Mouse (Mus musculus): ENCODE results near the gene Olfr574. TPM values are rescaled to one million over a fixed set of nuclear protein-coding genes. Genes with fewer than 3 reads are reported as not detected.

Gene Olfr574
- not detected in 2 replicates for polyA plus RNA-seq (2015; fragmentation: Nextera tagmentation; extraction: Ambion mirVana)

DNA sequence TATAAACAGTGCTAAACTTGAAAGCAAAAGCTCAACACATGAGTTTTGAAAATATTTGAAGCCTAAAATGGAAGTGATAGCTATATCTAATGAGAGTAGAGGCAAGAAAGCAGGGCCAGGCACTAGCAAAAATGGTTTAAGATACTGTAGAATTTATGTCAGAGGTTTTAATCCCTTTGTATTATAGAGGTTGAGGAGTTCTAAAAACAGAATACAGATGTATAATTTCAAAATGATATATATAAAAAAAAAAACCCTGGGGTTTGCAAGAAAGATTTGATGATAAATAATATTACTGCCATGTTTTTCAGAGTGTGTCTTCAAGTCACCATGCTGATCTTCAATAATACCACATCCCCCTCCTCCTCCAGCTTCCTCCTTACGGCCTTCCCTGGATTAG is at the start of gene Olfr574:
TSS of gene Olfr574 (plus strand) at position 301 of the 400 bp plus-strand sequence.
- Histone ChIP-seq H3K36me3 (no peaks in the 10 kb centered on the region), H3K4me3 (no peak within 1 kb of the TSS), H3K27ac (replicated peaks) (no peak within 1 kb of the TSS), H3K27me3 (replicated peaks) (no peaks in the 10 kb centered on the region), H3K4me1 (no peaks in the 10 kb centered on the region), H3K4me2 (no peak within 1 kb of the TSS), H3K9ac (no peak within 1 kb of the TSS), H3K9me3 (no peaks in the 10 kb centered on the region)
- WGBS: 93% methylated on average over 1 of the region's 1 CpGs
- no peak for ATAC-seq (ENCODE audit: extremely low read depth, insufficient number of reproducible peaks, low FRiP score, low TSS enrichment)

DNA sequence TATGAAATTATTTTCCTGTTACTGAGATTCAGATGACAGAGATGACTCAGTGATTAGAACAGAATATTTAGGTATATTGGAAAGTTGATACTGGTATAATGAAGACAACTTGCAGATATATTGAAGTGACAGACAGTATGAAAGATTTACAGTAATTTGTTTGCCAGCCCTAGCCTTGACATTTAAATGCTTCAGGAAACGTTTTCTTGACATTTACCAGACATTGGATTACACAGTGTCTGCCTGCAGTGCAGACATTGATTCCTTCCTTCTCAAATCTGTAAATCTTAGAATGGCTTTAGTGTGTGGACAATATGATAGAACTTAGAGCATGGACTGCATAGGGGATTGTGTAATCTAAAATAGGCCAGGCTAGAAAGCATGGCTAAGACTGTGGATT is 33.0 kb upstream of the Olfr574 start:
- no peak overlapping the region for H3K4me2 ChIP-seq
- H3K27ac ChIP-seq (replicated peaks): no peak overlapping the region
- H3K4me3 ChIP-seq: no peak overlapping the region
- no peak overlapping the region for H3K9ac ChIP-seq
- no peak for ATAC-seq (ENCODE audit: extremely low read depth, insufficient number of reproducible peaks, low FRiP score, low TSS enrichment)
- WGBS: 20% methylated on average over 1 of the region's 1 CpGs
- H3K9me3 ChIP-seq: no peaks in the 10 kb centered on the region
- H3K4me1 ChIP-seq: peaks cover 12% of the 10 kb centered on the region
- no peaks in the 10 kb centered on the region for H3K36me3 ChIP-seq
- no peaks in the 10 kb centered on the region for H3K27me3 ChIP-seq (replicated peaks)

DNA sequence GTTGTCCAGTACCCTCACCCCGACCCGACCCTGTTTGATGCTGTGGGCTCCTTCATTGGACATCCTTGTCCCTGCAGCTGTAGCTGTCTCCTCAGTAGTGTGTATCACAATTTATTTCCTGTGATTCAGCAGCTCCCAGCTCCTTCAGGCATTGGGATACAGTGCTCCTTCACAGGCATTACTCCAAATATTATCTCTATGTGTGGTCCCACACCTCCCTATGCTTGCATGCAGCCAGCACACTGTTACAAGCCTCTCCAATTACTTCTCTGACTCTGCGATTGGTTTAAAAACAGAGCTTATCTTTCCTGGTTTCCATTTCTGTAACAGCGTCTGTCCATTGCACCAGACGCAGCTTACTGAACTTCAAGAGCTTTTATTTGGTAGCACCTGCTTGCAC is 31.9 kb upstream of the Olfr574 start:
- Histone ChIP-seq H3K36me3 (no peaks in the 10 kb centered on the region), H3K4me3 (no peak overlapping the region), H3K9me3 (no peaks in the 10 kb centered on the region), H3K4me2 (no peak overlapping the region; the same call in 1 of the 2 replicates), H3K27ac (replicated peaks) (no peak overlapping the region), H3K9ac (no peak overlapping the region), H3K4me1 (peaks cover 12% of the 10 kb centered on the region), H3K27me3 (replicated peaks) (no peaks in the 10 kb centered on the region)
- ATAC-seq (ENCODE audit: extremely low read depth, insufficient number of reproducible peaks, low FRiP score, low TSS enrichment): peak; percentile 37; the same call in 1 of the 2 replicates
- WGBS: 35% methylated on average over 5 of the region's 5 CpGs

DNA sequence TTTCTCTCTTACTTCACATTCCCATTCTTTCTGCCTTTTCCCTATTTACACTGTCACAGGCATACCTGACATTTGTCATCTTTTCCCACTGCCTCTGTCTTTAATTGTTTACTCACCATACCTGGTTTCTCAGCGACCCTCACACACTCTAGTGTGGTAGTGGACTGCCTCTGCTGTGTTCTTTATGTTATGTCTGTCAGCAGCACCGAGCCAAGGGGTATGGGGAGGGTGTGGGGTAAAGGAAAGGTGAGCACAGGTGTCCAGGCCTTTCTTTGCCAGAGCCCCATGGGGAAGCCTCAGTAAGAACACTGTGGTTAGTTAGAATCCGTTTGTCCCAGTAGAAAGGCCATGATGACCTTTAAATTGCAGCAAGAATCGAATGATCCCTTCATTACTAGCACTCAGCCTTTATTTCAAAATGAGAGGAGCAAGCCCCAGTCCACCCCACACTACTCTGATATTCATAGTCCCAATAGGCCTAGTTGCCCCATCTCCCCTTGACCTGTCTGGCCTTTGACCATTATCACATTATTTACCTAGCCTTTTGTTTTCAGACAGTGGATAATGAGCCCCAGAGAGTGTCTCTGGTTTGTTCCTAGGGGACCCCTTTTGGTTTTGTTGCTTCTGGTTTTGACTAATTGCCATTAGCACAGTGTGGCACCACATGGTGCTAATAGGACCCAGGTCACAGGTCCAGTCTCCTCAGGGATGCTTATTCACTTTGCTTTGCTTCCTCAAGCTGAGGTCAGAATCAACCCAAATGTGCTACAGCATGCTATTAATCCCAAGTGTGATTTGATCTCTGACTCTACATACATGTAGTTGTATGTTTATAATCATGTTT is 31.0 kb upstream of the Olfr574 start, which contains the start of gene Olfr571:
TSS of gene Olfr571 (minus strand) at position 505 of the 844 bp plus-strand sequence.
- H3K27me3 ChIP-seq (replicated peaks): no peaks in the 10 kb centered on the region
- H3K27ac ChIP-seq (replicated peaks): no peak within 1 kb of the TSS
- no peaks in the 10 kb centered on the region for H3K36me3 ChIP-seq
- H3K4me3 ChIP-seq: no peak within 1 kb of the TSS
- no peak within 1 kb of the TSS; the same call in 1 of the 2 replicates for H3K4me2 ChIP-seq
- no peaks in the 10 kb centered on the region for H3K9me3 ChIP-seq
- peaks cover 12% of the 10 kb centered on the region for H3K4me1 ChIP-seq
- 65% methylated on average over 4 of the region's 4 CpGs for WGBS
- H3K9ac ChIP-seq: no peak within 1 kb of the TSS
- ATAC-seq (ENCODE audit: extremely low read depth, insufficient number of reproducible peaks, low FRiP score, low TSS enrichment): no peak

DNA sequence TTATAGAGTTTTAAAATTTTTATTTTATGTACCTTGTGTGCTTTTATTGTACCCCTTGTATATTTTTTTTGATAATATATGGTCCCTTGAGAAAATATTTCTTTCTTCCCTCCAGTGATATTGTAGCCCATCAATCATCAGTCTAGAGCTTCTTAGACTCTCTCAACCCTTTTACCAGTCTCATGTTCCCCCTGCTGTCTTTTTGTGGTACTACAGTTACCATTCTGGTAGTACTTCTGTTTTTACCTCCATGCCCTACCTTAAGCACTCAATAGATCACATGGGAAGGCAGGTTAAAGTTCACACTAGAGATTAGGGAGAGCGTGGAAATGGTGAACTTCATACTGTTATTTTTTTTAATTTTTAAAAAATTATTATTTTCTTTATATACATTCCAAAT is 28.6 kb upstream of the Olfr574 start:
- WGBS: 6% methylated on average over 1 of the region's 1 CpGs
- Histone ChIP-seq H3K4me3 (no peak overlapping the region), H3K4me1 (peaks cover 12% of the 10 kb centered on the region), H3K4me2 (no peak overlapping the region), H3K9ac (no peak overlapping the region), H3K27ac (replicated peaks) (no peak overlapping the region), H3K9me3 (no peaks in the 10 kb centered on the region), H3K36me3 (no peaks in the 10 kb centered on the region), H3K27me3 (replicated peaks) (no peaks in the 10 kb centered on the region)
- 0 out of 2 replicates have a peak, but pooled peaks have one; percentile 19 for ATAC-seq (ENCODE audit: extremely low read depth, insufficient number of reproducible peaks, low FRiP score, low TSS enrichment)

DNA sequence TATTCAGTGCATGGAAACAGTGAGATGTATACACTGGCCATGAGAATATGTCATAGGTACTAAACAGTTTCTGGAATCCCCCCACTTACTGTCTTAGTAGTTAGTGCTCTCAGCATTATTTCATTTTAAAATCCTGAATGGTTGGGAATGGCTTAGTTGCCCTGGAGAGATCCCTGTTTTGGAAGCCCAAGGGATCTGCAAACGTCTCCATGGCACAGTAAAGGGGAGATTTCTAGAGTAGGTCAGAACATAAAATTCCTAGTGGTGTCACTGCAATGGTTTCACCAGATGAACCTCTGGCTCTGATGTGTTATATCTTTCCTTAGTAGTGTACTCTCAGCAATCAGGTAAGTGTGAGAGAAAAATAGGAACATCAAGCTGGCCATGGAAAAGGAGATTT is 24.2 kb upstream of the Olfr574 start, which contains the start of gene Olfr572:
TSS of gene Olfr572 (plus strand) at position 301 of the 400 bp plus-strand sequence.
- no peak within 1 kb of the TSS for H3K4me2 ChIP-seq
- no peak within 1 kb of the TSS for H3K4me3 ChIP-seq
- H3K27ac ChIP-seq (replicated peaks): no peak within 1 kb of the TSS
- H3K9ac ChIP-seq: no peak within 1 kb of the TSS
- no peaks in the 10 kb centered on the region for H3K36me3 ChIP-seq
- no peaks in the 10 kb centered on the region for H3K27me3 ChIP-seq (replicated peaks)
- 45% methylated on average over 1 of the region's 1 CpGs for WGBS
- no peak for ATAC-seq (ENCODE audit: extremely low read depth, insufficient number of reproducible peaks, low FRiP score, low TSS enrichment)
- H3K9me3 ChIP-seq: no peaks in the 10 kb centered on the region
- no peaks in the 10 kb centered on the region for H3K4me1 ChIP-seq

DNA sequence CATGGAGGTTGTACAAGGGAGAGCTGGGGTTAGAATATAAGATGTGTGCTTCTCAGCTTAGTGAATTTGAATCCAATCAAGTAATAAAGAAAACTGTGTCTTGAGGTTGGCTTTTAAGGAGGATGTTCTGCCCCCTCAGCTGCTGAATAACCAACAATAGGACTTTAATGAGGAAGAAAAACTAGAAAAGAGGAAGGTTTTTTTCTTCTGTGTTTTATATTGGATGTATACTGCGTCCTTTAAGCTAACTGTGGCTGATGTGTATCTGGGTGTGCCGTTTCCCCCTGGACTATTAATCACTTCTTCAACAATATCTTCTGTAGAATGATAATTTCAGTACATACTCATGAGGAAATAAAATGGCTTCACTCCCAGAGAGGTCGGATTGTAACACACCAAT is 21.2 kb upstream of the Olfr574 start:
- no peak overlapping the region for H3K4me3 ChIP-seq
- H3K4me1 ChIP-seq: no peaks in the 10 kb centered on the region
- no peaks in the 10 kb centered on the region for H3K27me3 ChIP-seq (replicated peaks)
- H3K4me2 ChIP-seq: no peak overlapping the region
- H3K9me3 ChIP-seq: no peaks in the 10 kb centered on the region
- ATAC-seq (ENCODE audit: extremely low read depth, insufficient number of reproducible peaks, low FRiP score, low TSS enrichment): no peak
- H3K27ac ChIP-seq (replicated peaks): no peak overlapping the region
- H3K36me3 ChIP-seq: no peaks in the 10 kb centered on the region
- WGBS: 59% methylated on average over 3 of the region's 3 CpGs
- H3K9ac ChIP-seq: no peak overlapping the region

DNA sequence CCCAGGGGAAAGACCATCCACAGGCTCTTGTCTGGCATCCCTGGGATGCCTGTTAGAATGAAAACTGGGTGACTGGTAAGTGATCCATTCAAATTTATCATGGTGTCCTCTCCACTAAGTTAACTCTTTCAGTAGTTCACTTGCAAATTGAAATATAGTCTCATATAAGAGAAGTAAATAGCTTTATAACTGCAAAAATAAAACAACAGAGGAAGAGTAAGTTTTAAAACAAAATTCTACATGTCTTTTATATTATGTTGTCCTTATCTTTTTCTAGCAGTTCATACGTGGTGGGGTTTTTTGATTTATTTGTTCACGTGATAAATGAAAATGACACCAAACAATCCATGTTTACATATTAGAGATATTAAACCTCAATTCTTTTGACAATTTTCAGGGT is 5.8 kb upstream of the Olfr574 start, which contains the start of gene Olfr573-ps1:
TSS of gene Olfr573-ps1 (minus strand) at position 101 of the 400 bp plus-strand sequence.
- no peak within 1 kb of the TSS for H3K9ac ChIP-seq

DNA sequence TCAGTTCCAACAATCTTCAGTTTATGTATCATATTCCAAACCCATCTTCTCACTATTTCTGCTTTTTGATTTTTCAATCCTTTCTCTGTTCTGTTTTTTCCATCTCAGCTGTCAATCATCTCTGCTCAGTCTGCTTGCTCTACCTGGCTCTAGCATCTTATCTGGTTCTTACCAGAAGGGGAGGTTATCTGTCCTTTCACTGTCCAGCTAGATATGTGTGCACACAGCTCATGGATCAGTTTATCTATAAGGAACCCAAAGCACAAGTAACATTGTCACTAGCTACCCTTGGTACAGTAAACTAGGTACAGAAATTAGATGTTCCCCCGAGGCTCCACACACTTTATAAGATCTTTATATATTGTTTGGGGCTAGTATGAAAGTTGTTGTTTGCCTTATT is 4.8 kb upstream of the Olfr574 start:
- 63% methylated on average over 1 of the region's 1 CpGs for WGBS
- Histone ChIP-seq H3K27me3 (replicated peaks) (no peaks in the 10 kb centered on the region), H3K4me1 (no peaks in the 10 kb centered on the region), H3K4me2 (no peak overlapping the region), H3K36me3 (no peaks in the 10 kb centered on the region), H3K4me3 (no peak overlapping the region), H3K9ac (no peak overlapping the region), H3K27ac (replicated peaks) (no peak overlapping the region), H3K9me3 (no peaks in the 10 kb centered on the region)
- ATAC-seq (ENCODE audit: extremely low read depth, insufficient number of reproducible peaks, low FRiP score, low TSS enrichment): no peak

More for the DNA sequence above, 5.8 kb upstream of the Olfr574 start, which contains the start of gene Olfr573-ps1:
- H3K27me3 ChIP-seq (replicated peaks): no peaks in the 10 kb centered on the region
- ATAC-seq (ENCODE audit: extremely low read depth, insufficient number of reproducible peaks, low FRiP score, low TSS enrichment): no peak
- 77% methylated on average over 2 of the region's 2 CpGs for WGBS
- H3K9me3 ChIP-seq: no peaks in the 10 kb centered on the region
- H3K4me1 ChIP-seq: no peaks in the 10 kb centered on the region
- no peak within 1 kb of the TSS for H3K4me2 ChIP-seq
- H3K27ac ChIP-seq (replicated peaks): no peak within 1 kb of the TSS
- H3K36me3 ChIP-seq: no peaks in the 10 kb centered on the region
- no peak within 1 kb of the TSS for H3K4me3 ChIP-seq

DNA sequence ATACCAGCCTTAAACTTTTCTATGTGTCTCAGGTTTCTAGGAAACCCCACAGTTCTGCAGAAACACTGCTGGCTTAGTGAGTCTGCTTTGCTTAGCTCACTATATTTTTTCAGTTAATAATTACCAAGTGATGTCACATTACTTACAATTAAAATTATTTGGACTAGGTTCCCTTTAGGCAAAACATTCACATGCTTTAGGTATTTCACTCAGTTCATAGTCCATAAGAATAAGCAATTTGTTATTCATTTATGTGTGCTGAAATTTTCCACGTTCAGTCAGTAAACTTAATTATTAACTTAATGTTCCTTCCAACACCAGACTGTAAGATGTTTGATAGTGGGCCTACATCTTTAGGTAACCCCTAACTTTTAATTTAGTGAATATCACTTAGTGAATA is 2.5 kb downstream of the Olfr574 start:
- Histone ChIP-seq H3K36me3 (no peaks in the 10 kb centered on the region), H3K4me1 (no peaks in the 10 kb centered on the region), H3K4me3 (no peak overlapping the region), H3K4me2 (no peak overlapping the region), H3K9ac (no peak overlapping the region), H3K27me3 (replicated peaks) (no peaks in the 10 kb centered on the region), H3K9me3 (no peaks in the 10 kb centered on the region), H3K27ac (replicated peaks) (no peak overlapping the region)
- WGBS: 72% methylated on average over 1 of the region's 1 CpGs
- ATAC-seq (ENCODE audit: extremely low read depth, insufficient number of reproducible peaks, low FRiP score, low TSS enrichment): no peak

DNA sequence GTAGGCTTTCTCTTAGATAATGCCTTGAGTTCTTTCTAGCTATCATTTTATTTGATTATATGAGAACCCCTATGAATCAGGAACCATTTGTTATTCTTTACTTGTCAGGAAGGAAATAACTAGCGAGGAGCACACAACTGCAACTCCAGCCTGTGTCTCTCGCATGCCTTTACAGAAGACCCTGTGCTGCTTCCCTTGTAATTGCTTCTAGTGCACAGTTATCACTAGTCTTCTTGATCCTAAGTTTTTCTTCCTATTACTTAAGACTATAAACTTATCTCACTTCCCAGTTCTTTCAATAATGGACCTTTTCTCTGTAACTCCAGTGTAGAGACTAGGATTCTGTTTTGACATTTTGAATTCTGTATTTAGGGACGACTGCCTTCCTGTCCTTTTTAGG is 9.9 kb downstream of the Olfr574 start:
- H3K9ac ChIP-seq: no peak overlapping the region
- 64% methylated on average over 3 of the region's 3 CpGs for WGBS
- no peaks in the 10 kb centered on the region for H3K9me3 ChIP-seq
- no peak for ATAC-seq (ENCODE audit: extremely low read depth, insufficient number of reproducible peaks, low FRiP score, low TSS enrichment)
- H3K4me2 ChIP-seq: no peak overlapping the region
- no peaks in the 10 kb centered on the region for H3K27me3 ChIP-seq (replicated peaks)
- H3K4me3 ChIP-seq: no peak overlapping the region
- 0 out of 2 replicates have a peak overlapping the region, but pooled peaks have one; percentile 15 for H3K27ac ChIP-seq (replicated peaks)
- no peaks in the 10 kb centered on the region for H3K4me1 ChIP-seq
- no peaks in the 10 kb centered on the region for H3K36me3 ChIP-seq

All from heart, embryonic 13.5 days (tissue).